Mouse (Mus musculus): ENCODE data around the gene Hist1h2ad. TPM values are rescaled to one million over a fixed set of nuclear protein-coding genes. Genes with fewer than 3 reads are reported as not detected.

The Hist1h2ad gene
- polyA plus RNA-seq, 1 experiment from 2014 or later, result not detected

GRCm38 (mm10) chr13:23595622-23596372, 21.6 kb downstream of the Hist1h2ad start:
- Histone ChIP-seq H3K4me2 (no peak overlapping the region), H3K27ac (replicated peaks) (no peak overlapping the region), H3K36me3 (no peaks in the 10 kb centered on the region), H3K27me3 (no peaks in the 10 kb centered on the region), H3K4me3 (no peak overlapping the region), H3K4me1 (replicated peaks) (no peaks in the 10 kb centered on the region), H3K9ac (no peak overlapping the region), H3K9me3 (no peaks in the 10 kb centered on the region)
- ATAC-seq (ENCODE audit: low FRiP score, low read depth), result no peak
- WGBS, result 86% methylated on average over 7 of the region's 7 CpGs

- Histone ChIP-seq H3K27me3 (no peaks in the 10 kb centered on the region), H3K27ac (replicated peaks) (no peak overlapping the region), H3K9me3 (no peaks in the 10 kb centered on the region), H3K4me1 (replicated peaks) (no peaks in the 10 kb centered on the region), H3K9ac (no peak overlapping the region), H3K4me3 (no peak overlapping the region), H3K36me3 (no peaks in the 10 kb centered on the region), H3K4me2 (no peak overlapping the region)
- no peak for ATAC-seq (ENCODE audit: low FRiP score, low read depth)
- 8% methylated on average over 9 of the region's 9 CpGs for WGBS
Measured at GRCm38 (mm10) chr13:23597957-23598356, 23.8 kb downstream of the Hist1h2ad start.

GRCm38 (mm10) chr13:23603182-23603699, 29.1 kb downstream of the Hist1h2ad start:
- WGBS, result 83% methylated on average over 7 of the region's 7 CpGs
- H3K27me3 ChIP-seq, result no peaks in the 10 kb centered on the region
- no peaks in the 10 kb centered on the region for H3K36me3 ChIP-seq
- H3K9me3 ChIP-seq, result no peaks in the 10 kb centered on the region
- no peak overlapping the region for H3K4me3 ChIP-seq
- ATAC-seq (ENCODE audit: low FRiP score, low read depth), result no peak
- H3K4me1 ChIP-seq (replicated peaks), result no peaks in the 10 kb centered on the region
- no peak overlapping the region for H3K9ac ChIP-seq
- no peak overlapping the region for H3K27ac ChIP-seq (replicated peaks)
- H3K4me2 ChIP-seq, result no peak overlapping the region

GRCm38 (mm10) chr13:23604452-23604851, 30.3 kb downstream of the Hist1h2ad start:
- Histone ChIP-seq H3K4me2 (no peak overlapping the region), H3K36me3 (no peaks in the 10 kb centered on the region), H3K4me1 (replicated peaks) (no peaks in the 10 kb centered on the region), H3K9me3 (no peaks in the 10 kb centered on the region), H3K4me3 (no peak overlapping the region), H3K27me3 (no peaks in the 10 kb centered on the region), H3K9ac (no peak overlapping the region), H3K27ac (replicated peaks) (no peak overlapping the region)
- 92% methylated on average over 3 of the region's 3 CpGs for WGBS
- no peak for ATAC-seq (ENCODE audit: low FRiP score, low read depth)

GRCm38 (mm10) chr13:23605052-23605451, 30.9 kb downstream of the Hist1h2ad start:
- ATAC-seq (ENCODE audit: low FRiP score, low read depth), result no peak
- Histone ChIP-seq H3K9ac (no peak overlapping the region), H3K4me3 (no peak overlapping the region), H3K9me3 (no peaks in the 10 kb centered on the region), H3K27me3 (no peaks in the 10 kb centered on the region), H3K4me1 (replicated peaks) (no peaks in the 10 kb centered on the region), H3K36me3 (no peaks in the 10 kb centered on the region), H3K27ac (replicated peaks) (no peak overlapping the region), H3K4me2 (no peak overlapping the region)
- WGBS, result 89% methylated on average over 3 of the region's 3 CpGs

GRCm38 (mm10) chr13:23609209-23609608, 35.0 kb downstream of the Hist1h2ad start:
- whole genome bisulfite sequencing, result 87% methylated on average over 4 of the region's 4 CpGs
- H3K9me3 ChIP-seq, result no peaks in the 10 kb centered on the region
- H3K36me3 ChIP-seq, result no peaks in the 10 kb centered on the region
- no peaks in the 10 kb centered on the region for H3K27me3 ChIP-seq
- H3K27ac ChIP-seq (replicated peaks), result no peak overlapping the region
- H3K9ac ChIP-seq, result no peak overlapping the region
- no peak overlapping the region for H3K4me3 ChIP-seq
- no peak overlapping the region for H3K4me2 ChIP-seq
- H3K4me1 ChIP-seq (replicated peaks), result no peaks in the 10 kb centered on the region
- ATAC-seq (ENCODE audit: low FRiP score, low read depth), result no peak

GRCm38 (mm10) chr13:23609844-23610243, 35.7 kb downstream of the Hist1h2ad start:
- H3K4me3 ChIP-seq, result no peak overlapping the region
- no peaks in the 10 kb centered on the region for H3K4me1 ChIP-seq (replicated peaks)
- no peak overlapping the region for H3K27ac ChIP-seq (replicated peaks)
- no peak overlapping the region for H3K9ac ChIP-seq
- no peak overlapping the region for H3K4me2 ChIP-seq
- no peaks in the 10 kb centered on the region for H3K27me3 ChIP-seq
- no peaks in the 10 kb centered on the region for H3K9me3 ChIP-seq
- no peaks in the 10 kb centered on the region for H3K36me3 ChIP-seq
- no peak for ATAC-seq (ENCODE audit: low FRiP score, low read depth)

- no peak overlapping the region for H3K9ac ChIP-seq
- no peak overlapping the region for H3K4me3 ChIP-seq
- ATAC-seq (ENCODE audit: low FRiP score, low read depth), result no peak
- no peak overlapping the region for H3K4me2 ChIP-seq
- H3K27ac ChIP-seq (replicated peaks), result no peak overlapping the region
- H3K27me3 ChIP-seq, result no peaks in the 10 kb centered on the region
- H3K36me3 ChIP-seq, result no peaks in the 10 kb centered on the region
- no peaks in the 10 kb centered on the region for H3K4me1 ChIP-seq (replicated peaks)
- 76% methylated on average over 2 of the region's 2 CpGs for WGBS
- no peaks in the 10 kb centered on the region for H3K9me3 ChIP-seq
Measured at GRCm38 (mm10) chr13:23610393-23610792, 36.2 kb downstream of the Hist1h2ad start.

GRCm38 (mm10) chr13:23611638-23612037, 37.5 kb downstream of the Hist1h2ad start:
- 88% methylated on average over 3 of the region's 3 CpGs for WGBS
- Histone ChIP-seq H3K27me3 (no peaks in the 10 kb centered on the region), H3K4me1 (replicated peaks) (no peaks in the 10 kb centered on the region), H3K27ac (replicated peaks) (no peak overlapping the region), H3K4me3 (no peak overlapping the region), H3K36me3 (no peaks in the 10 kb centered on the region), H3K4me2 (no peak overlapping the region), H3K9me3 (no peaks in the 10 kb centered on the region), H3K9ac (no peak overlapping the region)
- no peak for ATAC-seq (ENCODE audit: low FRiP score, low read depth)

GRCm38 (mm10) chr13:23620056-23620732, 46.0 kb downstream of the Hist1h2ad start:
- peak overlapping the region; percentile 99 for H3K4me2 ChIP-seq
- peak overlapping the region; percentile 86 for H3K9ac ChIP-seq
- H3K27me3 ChIP-seq, result no peaks in the 10 kb centered on the region
- no peaks in the 10 kb centered on the region for H3K9me3 ChIP-seq
- peak overlapping the region; percentile 95 for H3K27ac ChIP-seq (replicated peaks)
- peak overlapping the region; percentile 70 for H3K4me3 ChIP-seq
- no peak for ATAC-seq (ENCODE audit: low FRiP score, low read depth)
- H3K36me3 ChIP-seq, result no peaks in the 10 kb centered on the region
- H3K4me1 ChIP-seq (replicated peaks), result peaks cover 22% of the 10 kb centered on the region
- WGBS, result 54% methylated on average over 12 of the region's 12 CpGs

GRCm38 (mm10) chr13:23620733-23621531, 46.8 kb downstream of the Hist1h2ad start, which contains the start of gene Hist1h2be:
Hist1h2be (minus strand) TSS chr13:23621124.
- Histone ChIP-seq H3K27ac (replicated peaks) (peak within 1 kb of the TSS; percentile 95), H3K4me3 (peak within 1 kb of the TSS; percentile 70), H3K9ac (peak within 1 kb of the TSS; percentile 86), H3K36me3 (no peaks in the 10 kb centered on the region), H3K9me3 (no peaks in the 10 kb centered on the region), H3K4me1 (replicated peaks) (peaks cover 22% of the 10 kb centered on the region), H3K4me2 (peak within 1 kb of the TSS; percentile 99), H3K27me3 (no peaks in the 10 kb centered on the region)
- whole genome bisulfite sequencing, result under 1% methylated on average over 27 of the region's 27 CpGs
- ATAC-seq (ENCODE audit: low FRiP score, low read depth), result peak; percentile 91

Data from hindbrain, embryonic 15.5 days (tissue).